Comparison of ENCODE assay signal across 8 mouse cellular contexts in genomic region chr4:141793282-141794151, GRCm38 (mm10). TPM values are rescaled to one million over a fixed set of nuclear protein-coding genes. Genes with fewer than 3 reads are reported as not detected.
DNase-seq lines count a peak whose midpoint lies in the region; ATAC-seq lines count a peak whose summit lies in the region.

Gene Casp9, plus strand, starts transcription at chr4:141793612.

- peak; percentile 98 for DNase-seq in MN1 (ENCODE audit: low spot score)
- peak; percentile 96 for DNase-seq in cerebellum, adult 9-10 months
- DNase-seq in frontal cortex, adult 2 months (ENCODE audit: extremely low spot score in 1 of 2, low spot score in 1 of 2), result peak; percentile 92 to 98
- DNase-seq in hindbrain, embryonic 11.5 days (ENCODE audit: low spot score), result peak; percentile 98
- peak; percentile 97 to 98 for DNase-seq in layer of hippocampus, postnatal 10 days (ENCODE audit: low spot score in 2 of 2)
- DNase-seq in lung, postnatal 10 days, result peak; percentile 98
- peak; percentile 99 for DNase-seq in ovary, postnatal 36 days (ENCODE audit: low spot score)
- peak; percentile 99 for DNase-seq in thymus, postnatal 25 days

- WGBS in hindbrain, embryonic 11.5 days, result under 1% methylated on average over 64 of the region's 80 CpGs

- H3K27me3 ChIP-seq in hindbrain, embryonic 11.5 days (ENCODE audit: control insufficient read depth, insufficient read depth, low read length), result no peaks in the 10 kb centered on the region

- H3K4me2 ChIP-seq in hindbrain, embryonic 11.5 days (replicated peaks; ENCODE audit: low read depth, low read length), result peak within 1 kb of the TSS; percentile 50

- H3K27ac ChIP-seq in hindbrain, embryonic 11.5 days (ENCODE audit: low read depth, low read length), result peak within 1 kb of the TSS; percentile 85

- H3K9ac ChIP-seq in hindbrain, embryonic 11.5 days (ENCODE audit: low read depth, low read length), result peak within 1 kb of the TSS; percentile 68

- H3K4me3 ChIP-seq in hindbrain, embryonic 11.5 days (ENCODE audit: low read depth, low read length), result peak within 1 kb of the TSS; percentile 70

- H3K9me3 ChIP-seq in hindbrain, embryonic 11.5 days (ENCODE audit: control insufficient read depth, low read length), result no peaks in the 10 kb centered on the region

- peaks cover 4% of the 10 kb centered on the region; the same call in 1 of the 2 replicates for H3K36me3 ChIP-seq in hindbrain, embryonic 11.5 days (ENCODE audit: control insufficient read depth, insufficient read depth, low read length)

- peak; percentile 81 for ATAC-seq in hindbrain, embryonic 11.5 days (ENCODE audit: low FRiP score)

- peaks cover 4% of the 10 kb centered on the region; the same call in 1 of the 2 replicates for H3K4me1 ChIP-seq in hindbrain, embryonic 11.5 days (replicated peaks; ENCODE audit: control insufficient read depth, insufficient read depth, low read length)

RNA-seq across cellular contexts. Expression of gene Casp9, which starts in this region (rescaled TPM):
- 21.5 and 22.5 TPM in 2 replicates for polyA plus RNA-seq in frontal cortex, adult 2 months (2012; rRNA removed)
- 17.3 and 17.6 TPM in 2 replicates for polyA plus RNA-seq in hindbrain, embryonic 11.5 days (2014; fragmentation: Nextera tagmentation; extraction: Ambion mirVana)
- 10 to 100 TPM; 21.7 to 22.7 TPM for total RNA-seq in layer of hippocampus, postnatal 10 days (2021)

Comparison
In these comparisons a context has a peak if more than half of its experiments do, and no peak if none do; other contexts are left out.
1. Peak in every context shown above with its lines: DNase-seq, ATAC-seq, H3K4me3 ChIP-seq and H3K27ac ChIP-seq.